Mouse (Mus musculus): ENCODE measurements at regions not wholly inside any gene's neighbourhood (a gene's known extent, or its start where the extent isn't known, plus 50 kb on each side); places are given as distances from the start of the nearest gene placed in this dataset.
"Not testable (repeated sequence)": the region's sequence is repeated elsewhere in the genome, so short reads cannot be mapped to it uniquely, and the experiment has no call there.

DNA sequence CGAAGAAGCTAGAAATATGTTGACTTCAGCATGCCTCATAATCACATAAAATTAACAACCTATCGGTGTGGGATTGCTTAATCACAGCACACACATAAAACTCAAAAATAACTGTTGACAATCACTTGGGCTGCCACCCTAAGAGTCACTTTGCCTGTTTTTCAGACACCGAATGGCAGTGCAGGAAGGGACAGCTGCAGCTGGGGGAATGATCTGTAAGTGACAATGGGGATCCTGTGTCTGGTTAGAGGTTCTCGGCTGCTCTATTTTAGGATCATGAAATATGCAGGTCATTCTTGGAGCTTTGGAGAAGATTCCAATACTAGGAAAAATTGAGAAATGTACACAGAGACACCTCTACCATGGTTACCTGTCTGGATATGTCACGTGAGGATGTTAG lies 54.4 kb upstream of the Tcf12 start:
- no peak for DNase-seq

DNA sequence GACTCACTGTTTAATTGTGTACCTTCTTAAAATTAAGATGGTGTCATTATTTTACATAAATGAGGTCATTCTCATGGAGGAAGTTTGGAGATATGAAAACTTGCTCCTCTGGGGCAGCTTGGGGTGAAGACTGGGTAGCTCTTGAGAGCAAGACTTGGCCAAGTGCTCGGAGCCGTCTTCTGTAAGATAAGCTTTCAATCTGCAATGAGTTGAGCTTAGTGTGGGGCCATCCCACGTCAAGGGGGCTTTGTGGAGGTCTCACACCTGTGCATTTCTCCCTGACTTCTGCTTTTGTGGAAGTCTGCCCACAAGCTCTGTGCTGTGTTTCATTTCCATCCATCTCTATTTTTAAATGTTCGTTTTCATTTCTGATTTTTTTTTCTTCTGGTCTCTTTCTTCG lies 54.9 kb upstream of the Tcf12 start:
- DNase-seq = no peak

DNA sequence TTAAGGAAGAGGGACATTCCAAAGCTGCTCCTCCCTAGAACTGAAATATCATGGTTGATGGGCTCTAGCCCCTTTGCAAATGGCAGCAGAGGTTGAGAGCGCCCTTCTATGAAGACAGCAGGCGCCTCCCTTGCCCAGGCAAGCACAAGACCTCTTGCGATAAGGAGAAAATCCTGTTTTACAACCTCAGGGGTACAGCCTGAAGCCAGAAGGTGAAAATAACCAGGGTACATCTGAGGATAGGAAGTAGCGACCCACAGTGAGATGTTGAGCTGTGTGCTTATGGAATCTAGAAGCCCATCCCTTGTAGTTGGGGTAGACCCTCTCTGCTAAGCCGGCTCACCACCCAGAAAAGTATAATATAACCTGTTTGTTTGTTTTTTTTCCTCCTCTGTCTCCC lies 57.6 kb upstream of the Tcf12 start:
- DNase-seq = no peak

DNA sequence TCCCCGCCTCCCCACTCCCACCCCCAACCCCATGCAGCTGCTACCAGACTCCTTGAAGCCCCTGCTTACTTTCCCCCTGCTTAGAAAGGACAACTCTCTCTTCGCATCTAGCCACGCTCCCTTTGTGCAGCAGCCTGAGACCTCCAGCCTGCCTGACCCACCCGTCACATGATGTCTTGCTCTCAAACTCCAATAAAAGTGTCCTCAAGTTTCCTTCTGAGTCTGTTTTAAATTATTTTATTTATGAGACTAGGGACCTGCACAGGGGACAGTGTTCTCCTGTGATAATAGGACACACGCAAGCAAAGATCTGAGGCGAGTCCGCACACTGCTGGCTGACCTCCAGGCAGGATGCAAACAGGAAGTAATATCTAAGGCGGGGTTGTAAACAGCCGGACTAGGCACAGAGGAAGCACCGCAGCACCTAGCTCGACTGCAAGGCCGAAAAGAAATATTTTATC lies 58.1 kb upstream of the Tcf12 start:
- DNase-seq = peak; percentile 57

DNA sequence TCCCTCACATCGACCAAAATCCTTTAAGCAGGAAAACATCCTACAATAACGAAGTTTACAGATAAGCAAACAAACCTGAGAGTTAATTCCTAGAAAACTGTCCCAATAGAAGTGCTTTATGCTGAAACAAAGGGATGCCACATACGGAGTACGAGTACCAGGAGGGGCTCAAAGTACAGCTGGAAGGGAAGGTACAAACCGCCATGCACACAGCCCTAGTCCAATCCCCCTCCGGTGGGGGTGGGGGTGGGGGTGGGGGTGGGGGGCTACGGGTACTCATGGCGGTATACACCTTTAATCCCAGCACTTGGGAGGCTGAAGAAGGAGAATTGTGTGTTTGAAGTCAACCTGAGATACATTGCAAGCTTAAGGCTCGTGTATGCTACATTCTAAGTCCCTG lies 58.6 kb upstream of the Tcf12 start:
- no peak for DNase-seq

DNA sequence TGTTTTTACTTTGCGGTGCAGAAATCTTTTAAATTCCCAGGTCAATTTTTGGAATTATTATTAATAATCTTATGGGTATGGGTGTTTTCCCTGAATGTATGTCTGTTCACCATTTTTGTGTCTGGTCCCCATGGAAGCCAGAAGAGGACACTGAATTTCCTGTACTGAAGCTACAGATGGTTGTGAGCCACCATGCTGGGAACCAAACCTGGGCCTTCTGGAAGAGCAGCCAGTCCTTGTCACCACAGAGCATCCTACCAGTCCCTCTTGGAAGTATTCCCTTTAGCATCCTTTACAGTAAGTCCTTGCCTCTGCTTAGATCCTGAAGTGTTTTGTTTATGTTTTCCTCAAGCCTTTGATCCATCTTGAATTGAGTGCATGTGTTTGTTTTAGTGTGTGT lies 60.7 kb upstream of the Tcf12 start:
- DNase-seq = no peak

DNA sequence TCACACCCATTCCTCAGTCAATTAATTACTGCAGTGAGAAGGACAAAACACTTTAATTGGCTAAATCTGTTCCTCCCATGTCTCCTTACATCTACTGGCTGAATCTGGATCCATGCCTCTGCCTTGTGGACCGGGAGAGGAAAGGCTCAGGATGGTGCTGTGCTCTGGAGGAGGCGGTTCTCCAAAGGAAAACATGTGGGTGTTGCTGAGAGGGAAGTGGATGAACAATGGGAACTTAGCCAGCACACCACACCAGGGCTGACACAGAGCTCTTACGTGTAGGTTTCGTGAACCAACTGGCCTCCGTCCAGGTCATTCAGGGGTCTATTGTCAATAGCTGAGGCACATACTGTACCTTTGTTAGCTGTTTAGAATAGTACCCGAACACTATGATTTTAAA lies 69.3 kb upstream of the Tcf12 start:
- DNase-seq = no peak

DNA sequence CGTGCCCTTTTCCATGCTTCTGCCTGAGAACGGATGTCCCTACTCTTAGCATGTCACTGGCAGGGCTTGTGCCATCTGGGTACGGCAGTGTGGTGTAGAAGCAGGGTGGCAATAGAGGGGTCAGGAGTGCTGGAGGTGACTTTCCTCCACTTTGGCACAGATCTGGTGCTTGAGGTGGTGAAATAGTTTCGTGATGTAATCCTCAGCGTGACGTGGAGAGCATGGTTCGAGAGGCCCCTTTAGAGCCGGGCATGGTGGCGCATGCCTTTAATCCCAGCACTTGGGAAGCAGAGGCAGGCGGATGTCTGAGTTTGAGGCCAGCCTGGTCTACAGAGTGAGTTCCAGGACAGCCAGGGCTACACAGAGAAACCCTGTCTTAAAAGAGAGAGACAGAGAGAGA lies 71.7 kb upstream of the Tcf12 start:
- no peak for DNase-seq

DNA sequence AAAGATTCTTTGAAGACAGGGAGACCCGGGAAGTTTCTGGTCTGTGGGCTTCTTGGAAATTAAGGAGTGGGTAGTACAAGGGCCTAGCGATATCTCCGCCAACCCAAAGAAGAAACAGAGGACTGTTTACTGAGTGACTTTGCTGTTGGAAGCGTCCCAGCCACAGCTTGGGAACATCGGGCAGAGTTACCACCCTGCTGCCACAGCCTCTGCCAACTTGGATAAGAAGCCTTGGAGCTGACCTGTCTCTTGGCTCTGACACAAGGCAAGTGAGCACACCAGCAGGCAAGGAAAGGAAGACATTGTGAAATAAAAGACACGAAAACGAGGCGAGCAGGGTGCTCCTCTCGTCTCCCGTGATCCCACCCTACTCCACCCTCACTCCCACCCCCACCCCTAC lies 72.3 kb upstream of the Tcf12 start:
- no peak for DNase-seq

DNA sequence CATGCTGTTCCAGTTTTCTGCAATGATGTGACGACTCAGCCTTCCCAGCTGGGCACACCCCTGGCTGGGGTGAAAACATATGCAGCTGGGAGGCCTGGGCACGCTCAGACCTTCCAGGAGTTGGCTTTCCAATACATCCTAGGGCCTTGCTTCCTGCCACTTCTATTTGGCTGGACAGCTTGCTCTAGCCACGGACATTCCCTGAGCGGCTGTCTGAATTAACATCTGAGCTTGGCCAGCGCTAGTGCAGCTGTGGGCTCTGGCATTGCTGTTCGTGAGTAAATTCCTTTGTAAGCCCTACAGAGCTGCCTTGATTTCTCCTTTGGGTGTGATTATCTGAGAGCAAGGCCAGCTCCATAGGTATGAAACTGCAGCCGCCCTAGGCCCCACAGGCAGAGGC lies 78.2 kb upstream of the Tcf12 start:
- no peak for DNase-seq

DNA sequence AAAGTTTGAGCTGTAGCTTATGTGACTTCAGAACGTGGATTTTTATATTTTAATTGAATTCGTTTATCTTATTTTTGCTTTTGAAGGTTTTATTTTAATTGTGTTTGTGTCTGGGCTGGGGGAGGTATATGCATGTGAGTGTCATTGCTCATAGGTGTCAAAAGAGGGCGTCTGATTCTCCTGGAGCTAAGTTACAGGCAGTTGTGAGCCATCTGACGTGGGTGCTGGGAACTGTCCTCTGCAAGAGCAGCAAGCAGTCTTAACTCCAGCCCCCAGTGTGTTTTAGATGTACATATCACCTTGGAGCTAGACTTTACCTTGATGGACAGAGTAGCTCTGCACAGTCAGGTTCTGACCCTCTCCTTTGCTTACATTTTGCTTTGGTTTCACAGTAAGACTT lies 79.0 kb upstream of the Tcf12 start:
- DNase-seq = no peak

DNA sequence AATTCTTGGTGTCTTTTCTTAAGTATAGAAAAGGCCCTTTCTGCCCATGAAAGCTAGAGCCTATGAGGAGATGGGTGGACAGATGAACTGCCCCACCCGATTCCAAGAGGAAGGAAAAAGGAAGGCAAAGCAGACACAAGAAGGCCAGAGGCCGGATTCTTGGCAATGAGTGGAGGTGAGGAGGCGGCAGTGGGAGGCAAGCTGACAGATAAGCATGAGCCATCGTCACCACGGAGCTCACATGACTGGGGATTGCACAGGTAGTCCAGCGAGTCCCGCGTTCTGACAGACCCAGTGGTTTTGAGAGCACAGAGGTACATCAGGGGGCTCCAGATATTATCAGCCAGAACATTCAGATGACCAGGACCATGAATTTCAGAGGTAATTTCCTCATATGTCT lies 79.4 kb upstream of the Tcf12 start:
- DNase-seq = no peak

DNA sequence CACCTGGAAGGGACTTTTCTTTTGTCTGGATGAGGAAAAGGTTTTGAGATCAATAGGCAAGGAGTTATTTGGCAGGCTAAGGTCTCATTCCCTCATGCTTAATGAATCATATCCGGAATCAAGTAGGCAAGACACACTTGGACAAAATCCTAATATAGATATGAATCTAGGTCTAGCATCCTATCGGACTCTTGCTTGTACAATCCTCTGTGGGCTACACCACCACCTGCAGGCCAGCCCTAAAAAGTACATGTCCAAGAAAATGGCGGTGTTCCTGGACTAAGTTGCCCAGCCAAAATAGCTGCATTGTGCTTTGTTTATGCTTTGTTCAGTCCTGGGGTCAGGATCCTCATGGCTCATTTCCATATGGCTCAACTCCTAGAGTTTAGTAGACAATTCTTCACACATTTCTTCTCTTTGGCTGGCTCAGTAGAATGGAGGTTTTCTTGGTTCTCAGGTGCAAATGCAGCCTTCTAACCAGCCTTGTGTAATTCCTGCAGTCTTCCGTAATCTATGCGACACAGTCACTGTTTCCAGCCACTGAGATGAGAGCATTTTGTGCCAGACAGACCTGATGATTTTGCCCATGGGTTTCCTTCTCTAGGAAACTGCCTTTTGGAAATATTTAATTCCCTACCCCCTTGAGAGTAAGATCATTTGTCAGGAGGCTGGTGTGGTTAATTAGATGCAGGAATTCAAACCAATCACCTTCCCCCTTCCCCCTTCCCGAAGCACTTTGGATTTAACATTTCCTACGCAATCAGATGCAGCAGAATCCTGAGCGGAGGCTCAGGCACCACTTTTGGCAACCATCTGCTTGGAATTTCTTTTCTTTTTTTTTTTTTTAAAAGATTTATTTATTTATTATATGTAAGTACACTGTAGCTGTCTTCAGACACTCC lies 80.6 kb upstream of the Tcf12 start:
- DNase-seq = peak; percentile 72

DNA sequence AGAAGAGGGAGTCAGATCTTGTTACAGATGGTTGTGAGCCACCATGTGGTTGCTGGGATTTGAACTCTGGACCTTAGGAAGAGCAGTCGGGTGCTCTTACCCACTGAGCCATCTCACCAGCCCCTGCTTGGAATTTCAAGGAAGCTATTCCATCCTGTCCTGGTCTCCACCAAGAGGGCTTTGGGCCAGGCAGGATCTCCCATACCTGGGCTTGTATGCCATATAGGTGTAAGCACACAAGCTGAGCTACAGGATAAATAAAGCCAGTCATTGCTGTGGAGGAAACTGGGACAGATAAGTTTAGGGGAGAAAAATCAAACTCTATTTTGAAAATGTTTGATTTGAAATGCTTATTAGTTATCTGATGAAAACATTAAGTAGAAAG lies 81.3 kb upstream of the Tcf12 start:
- DNase-seq = not testable (repeated sequence)

DNA sequence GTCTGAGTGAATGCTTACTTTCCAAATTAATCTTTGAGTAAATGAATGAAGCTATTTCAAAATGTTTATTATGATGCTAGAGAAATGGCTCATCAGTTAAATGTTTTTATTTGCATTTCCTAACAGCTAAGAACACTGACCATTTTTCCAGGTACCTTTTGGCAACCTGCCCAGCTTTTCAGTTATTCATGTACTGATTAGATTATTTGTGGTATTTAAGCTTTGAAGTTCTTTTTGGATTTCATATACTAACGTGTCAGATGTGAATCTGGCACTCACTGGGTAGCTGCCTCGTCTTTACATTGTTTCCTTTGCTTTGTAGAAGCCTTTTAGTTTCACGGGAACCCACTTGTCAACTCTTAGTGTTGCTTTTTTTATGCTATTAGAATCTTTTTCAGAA lies 79.3 kb upstream of the Zfp280d start:
- DNase-seq = no peak

DNA sequence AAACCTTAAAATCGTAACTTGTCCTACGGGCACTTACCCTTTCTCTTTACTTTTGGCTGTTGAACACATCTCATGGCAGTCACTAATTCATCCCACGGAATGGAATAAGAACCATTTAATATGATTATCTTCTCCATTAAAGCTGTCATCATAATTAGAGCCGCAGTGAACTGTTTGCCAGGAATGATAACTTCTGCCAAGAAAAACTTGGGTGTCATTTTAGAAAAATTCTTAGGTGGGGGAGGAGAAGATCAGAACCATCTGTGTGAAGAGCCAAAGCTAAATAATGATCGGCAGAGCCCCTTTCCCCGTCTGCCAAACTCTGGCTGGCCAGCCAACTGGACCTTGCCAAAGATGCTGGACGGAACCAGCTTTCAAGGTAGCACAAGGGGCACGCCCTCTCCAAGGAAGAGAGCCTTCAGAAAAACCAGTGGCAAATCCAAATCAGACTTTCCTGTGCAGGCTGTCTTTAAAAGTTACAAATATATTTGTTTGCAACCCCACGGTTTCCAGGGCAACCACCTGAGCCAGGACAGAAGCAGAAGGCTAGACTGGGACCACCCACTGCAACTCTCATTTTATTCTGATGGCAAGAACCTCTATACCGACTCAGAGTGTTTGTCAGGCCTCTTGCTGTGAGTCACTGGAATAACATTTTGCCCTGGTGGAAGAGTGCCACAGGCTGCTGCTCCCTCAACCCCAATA lies 77.9 kb upstream of the Zfp280d start:
- no peak for DNase-seq

DNA sequence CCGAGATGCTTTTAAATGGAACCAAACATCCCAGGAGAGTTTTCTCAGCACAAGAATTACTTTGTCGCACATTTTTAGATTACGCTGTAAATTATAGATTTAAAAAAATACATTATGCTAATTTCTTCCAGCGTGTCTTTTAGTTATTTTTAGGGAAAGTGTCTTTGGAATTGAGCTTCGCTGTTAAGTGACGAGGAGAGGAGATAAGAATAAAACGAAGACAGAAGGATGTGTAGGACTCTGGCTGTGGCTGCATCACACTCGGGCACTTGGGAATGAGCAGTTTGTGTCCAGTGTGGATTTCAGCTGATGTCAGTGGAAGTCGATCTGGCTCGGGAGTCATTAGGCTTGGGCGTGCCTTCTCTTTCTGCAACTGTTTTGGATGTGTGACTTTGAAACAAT lies 77.3 kb upstream of the Zfp280d start:
- no peak for DNase-seq

DNA sequence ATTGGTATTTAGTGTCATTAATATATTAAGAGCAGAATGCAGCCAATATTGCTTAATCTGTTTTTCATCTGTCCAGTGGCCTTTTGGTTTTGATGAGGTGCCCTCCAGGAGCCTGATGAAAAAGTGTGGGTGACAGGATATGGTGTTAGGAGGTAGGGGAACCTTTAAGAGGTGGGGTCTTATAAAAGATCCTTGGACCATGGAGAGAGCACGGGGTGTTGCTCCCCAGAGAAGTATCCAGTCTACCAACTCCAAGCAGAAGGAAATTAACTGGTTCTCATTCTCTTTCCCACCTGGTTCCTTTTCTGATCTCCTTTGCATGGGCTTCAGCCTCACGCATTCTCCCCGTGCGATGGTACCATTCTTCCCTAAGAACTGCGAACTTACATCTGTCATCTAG lies 75.7 kb upstream of the Zfp280d start:
- no peak for DNase-seq

DNA sequence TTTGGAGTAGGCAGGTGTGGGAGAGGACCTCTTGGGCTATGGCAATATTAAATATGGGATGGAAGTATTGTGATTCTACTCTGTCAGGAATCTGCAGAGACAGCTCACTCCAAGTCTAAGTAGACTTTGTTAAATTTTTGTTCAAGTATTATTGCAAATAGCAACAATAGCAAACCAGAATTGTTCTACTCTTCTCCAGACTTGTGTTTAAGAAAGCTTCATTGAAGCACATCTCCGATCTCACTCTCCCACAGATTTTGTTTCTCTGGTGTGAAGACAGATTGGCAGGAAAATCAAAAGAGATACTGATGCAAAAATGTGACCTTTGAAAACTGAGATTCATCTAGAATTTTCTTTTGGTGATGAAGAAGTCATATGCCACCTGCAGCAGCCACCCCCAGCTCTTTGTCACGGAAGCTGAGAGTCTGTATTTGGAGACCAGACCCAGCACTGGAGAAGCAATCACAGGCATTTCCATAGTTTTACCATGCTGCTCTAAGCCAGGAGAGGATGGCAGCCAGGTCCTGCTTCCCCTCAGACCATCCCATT lies 70.2 kb upstream of the Zfp280d start:
- no peak for DNase-seq

DNA sequence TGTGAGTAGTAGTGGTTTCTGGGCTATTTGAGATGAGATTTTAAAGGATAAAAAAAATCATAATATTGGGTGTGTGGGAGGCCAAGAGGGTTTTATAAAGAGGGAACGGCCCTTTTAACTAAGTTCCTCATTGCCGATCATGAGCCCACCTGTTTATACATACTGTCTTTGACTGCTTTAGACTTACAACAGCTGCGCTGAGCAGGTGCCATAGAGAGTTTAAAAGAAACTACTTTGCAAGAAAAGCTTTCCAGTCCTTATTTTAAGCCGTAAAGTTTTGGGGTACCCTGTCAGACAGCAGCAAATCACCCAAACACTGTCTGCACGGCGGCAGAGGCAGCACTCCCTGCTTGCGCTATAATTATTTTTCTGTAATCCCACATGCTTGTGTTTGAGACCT lies 68.8 kb upstream of the Zfp280d start:
- DNase-seq = no peak

DNA sequence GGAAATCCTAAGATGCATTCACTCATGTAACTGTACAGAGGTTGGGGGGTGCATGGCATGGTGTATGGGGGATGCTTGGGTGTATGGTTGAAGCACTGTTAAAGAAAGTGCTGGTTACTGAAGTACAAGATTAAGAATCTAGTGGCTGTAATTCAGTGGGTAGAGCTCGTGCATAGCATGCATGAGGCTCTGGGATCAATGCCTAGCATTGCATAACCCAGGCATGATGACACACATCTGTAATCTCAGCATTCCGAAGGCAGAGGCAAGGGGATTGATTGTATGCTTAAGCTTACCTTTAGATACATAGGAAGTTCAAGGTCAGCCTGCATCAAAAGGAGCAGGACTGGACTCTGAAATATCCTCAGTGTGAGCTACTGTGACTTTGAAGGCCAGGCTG lies 67.7 kb upstream of the Zfp280d start:
- DNase-seq = no peak

DNA sequence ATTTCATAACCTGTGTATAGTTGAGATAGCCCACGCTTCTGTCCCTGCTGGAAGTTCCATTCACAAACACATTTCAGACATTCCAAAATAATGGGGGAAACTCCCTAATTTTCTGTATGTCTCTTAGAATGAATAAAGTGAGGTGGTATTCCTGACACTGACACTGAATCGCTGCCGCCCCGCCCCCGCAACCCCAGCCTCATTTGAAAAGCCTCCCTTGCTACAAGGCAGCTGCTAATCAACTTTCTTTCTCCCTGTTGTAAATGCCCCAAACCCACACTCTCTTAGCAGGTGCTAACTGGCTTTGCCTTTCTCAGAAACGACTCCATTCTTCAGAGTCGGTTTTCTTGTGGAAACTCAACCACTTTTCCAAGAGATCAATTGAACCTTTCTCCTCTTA lies 66.4 kb upstream of the Zfp280d start:
- DNase-seq = no peak

DNA sequence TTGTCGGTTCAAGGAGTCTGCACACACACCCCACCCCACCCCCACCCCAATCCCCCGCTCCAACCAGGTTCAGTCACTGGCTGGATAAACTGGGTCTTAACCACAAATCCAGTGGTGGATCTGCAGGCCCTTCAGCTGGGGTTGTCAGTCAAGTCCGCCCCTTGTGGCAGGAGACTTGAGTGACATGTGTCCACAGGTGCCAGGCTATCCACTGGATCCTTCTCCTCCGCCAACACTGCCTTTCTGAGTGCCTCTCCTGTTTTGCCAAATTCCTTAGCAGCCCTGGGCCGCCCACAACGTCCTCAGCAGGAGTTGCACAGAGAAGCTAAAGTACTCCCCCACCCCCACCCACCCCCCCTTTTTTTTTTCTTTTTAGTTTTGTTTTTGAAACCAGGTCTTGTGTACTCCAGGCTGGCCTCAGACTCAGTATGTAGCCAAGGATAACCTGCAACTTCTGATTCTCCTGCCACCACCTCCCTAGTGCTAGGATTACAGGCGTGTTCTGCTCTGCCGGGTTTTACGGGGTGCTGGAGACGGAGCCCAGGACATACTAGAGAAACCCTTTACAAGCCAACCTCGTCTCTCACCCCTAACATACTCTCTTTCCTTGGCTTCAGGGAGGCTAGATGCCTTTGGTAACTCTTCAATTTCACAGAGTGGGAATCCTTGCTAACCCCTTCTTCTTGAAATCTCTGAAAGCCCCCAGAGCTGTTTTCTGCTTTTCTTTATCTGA lies 57.2 kb upstream of the Zfp280d start:
- no peak for DNase-seq

DNA sequence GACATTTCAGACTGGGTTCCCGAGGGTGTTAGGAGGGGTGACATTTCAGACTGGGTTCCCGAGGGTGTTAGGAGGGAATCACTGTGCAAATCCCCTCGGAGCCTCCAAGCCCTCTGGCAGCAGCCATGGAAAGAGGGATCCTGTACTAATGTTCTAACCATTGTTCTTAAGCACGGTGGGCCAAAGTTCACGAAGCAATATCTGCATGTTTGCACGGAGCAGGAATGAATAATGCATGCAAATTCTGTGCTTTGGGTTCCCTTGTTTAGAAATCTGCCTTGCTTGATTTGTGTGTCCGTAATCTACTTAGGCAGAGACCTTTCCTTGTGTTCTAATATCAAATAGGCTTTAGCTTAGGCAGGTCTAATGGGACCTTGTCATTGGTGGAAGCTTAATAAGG lies 55.9 kb upstream of the Zfp280d start:
- no peak for DNase-seq
